Mouse (Mus musculus) thymus, adult 18-20 months (tissue): ENCODE measurements around the gene Olfr167.
"Not testable (repeated sequence)": the region's sequence is repeated elsewhere in the genome, so short reads cannot be mapped to it uniquely, and the experiment has no call there.

Source experiments
- DNase-seq, 2 experiments: peaks; one replicate each; pipeline ENCODE4 v3.0.0; 2022; ENCODE audit warnings: mixed read lengths in 2 of 2

Gene Olfr167

GRCm38 (mm10) chr16:19522166-19522565 is at the start of gene Olfr167:
Olfr167 (minus strand) TSS chr16:19522266.
- DNase-seq: no peak

- not testable (repeated sequence) for DNase-seq
Measured at GRCm38 (mm10) chr16:19571709-19572108, 49.6 kb upstream of the Olfr167 start, which contains the start of gene Olfr169. Olfr169 (minus strand) TSS chr16:19571809.

- DNase-seq: not testable (repeated sequence)
Measured at GRCm38 (mm10) chr16:19553429-19553828, 31.4 kb upstream of the Olfr167 start.

GRCm38 (mm10) chr16:19552246-19552645 is 30.2 kb upstream of the Olfr167 start:
- not testable (repeated sequence) for DNase-seq

- DNase-seq: no peak
Measured at GRCm38 (mm10) chr16:19535455-19535854, 13.4 kb upstream of the Olfr167 start, which contains the start of gene Olfr168. Olfr168 (minus strand) TSS chr16:19535555.

- no peak for DNase-seq
Measured at GRCm38 (mm10) chr16:19483394-19483793, 38.7 kb downstream of the Olfr167 start, which contains the start of gene Olfr166. Olfr166 (plus strand) TSS chr16:19483694.

- no peak for DNase-seq
Measured at GRCm38 (mm10) chr16:19464365-19464764, 57.7 kb downstream of the Olfr167 start.
